Mouse (Mus musculus) embryo, embryonic 11.5 days (tissue): ENCODE results near the gene Tbx3.

ENCODE experiments used
- DNase-seq: peaks from one replicate; pipeline ENCODE4 v3.0.0-alpha.2; 2012; ENCODE audit warnings: low read depth, low spot score

Gene Tbx3

GRCm38 (mm10) chr5:119661474-119661873 lies 9.0 kb upstream of the Tbx3 start:
- DNase-seq = no peak

GRCm38 (mm10) chr5:119662326-119662725 lies 8.1 kb upstream of the Tbx3 start:
- no peak for DNase-seq

- DNase-seq = no peak
Measured at GRCm38 (mm10) chr5:119662731-119663130, 7.7 kb upstream of the Tbx3 start.

- no peak for DNase-seq
Measured at GRCm38 (mm10) chr5:119663241-119663640, 7.2 kb upstream of the Tbx3 start.

GRCm38 (mm10) chr5:119663747-119664146 lies 6.7 kb upstream of the Tbx3 start:
- no peak for DNase-seq

GRCm38 (mm10) chr5:119665739-119666138 lies 4.7 kb upstream of the Tbx3 start:
- DNase-seq = no peak

- DNase-seq = no peak
Measured at GRCm38 (mm10) chr5:119667356-119667940, 3.0 kb upstream of the Tbx3 start.

GRCm38 (mm10) chr5:119668191-119668912 lies 2.1 kb upstream of the Tbx3 start:
- no peak for DNase-seq

- no peak for DNase-seq
Measured at GRCm38 (mm10) chr5:119668913-119669411, 1.5 kb upstream of the Tbx3 start.

- DNase-seq = no peak
Measured at GRCm38 (mm10) chr5:119669741-119670565, 516 bp upstream of the Tbx3 start.

- DNase-seq = no peak
Measured at GRCm38 (mm10) chr5:119671124-119671801, 794 bp downstream of the Tbx3 start.

- DNase-seq = no peak
Measured at GRCm38 (mm10) chr5:119671965-119672347, 1.5 kb downstream of the Tbx3 start.

- no peak for DNase-seq
Measured at GRCm38 (mm10) chr5:119672348-119672983, 2.0 kb downstream of the Tbx3 start.

- DNase-seq = no peak
Measured at GRCm38 (mm10) chr5:119672984-119673600, 2.6 kb downstream of the Tbx3 start.

GRCm38 (mm10) chr5:119673716-119674605 lies 3.5 kb downstream of the Tbx3 start:
- no peak for DNase-seq

- no peak for DNase-seq
Measured at GRCm38 (mm10) chr5:119674606-119675330, 4.3 kb downstream of the Tbx3 start.

- DNase-seq = no peak
Measured at GRCm38 (mm10) chr5:119676245-119676644, 5.8 kb downstream of the Tbx3 start.

GRCm38 (mm10) chr5:119678516-119678915 lies 8.0 kb downstream of the Tbx3 start:
- no peak for DNase-seq

GRCm38 (mm10) chr5:119679084-119679483 lies 8.6 kb downstream of the Tbx3 start:
- no peak for DNase-seq
